Mouse (Mus musculus): Measurements from ENCODE around the gene Htatsf1. TPM values are rescaled to one million over a fixed set of nuclear protein-coding genes. Genes with fewer than 3 reads are reported as not detected.
A peak's percentile ranks its signal among the peaks of the same experiment; 100 is the strongest.

Gene Htatsf1
- 65.1 and 79.3 TPM in 2 replicates for polyA plus RNA-seq (2016; fragmentation: Nextera tagmentation; extraction: Ambion mirVana)

GRCm38 (mm10) chrX:57053174-57053992 lies at the start of gene Htatsf1:
Htatsf1 (plus strand) TSS chrX:57053583.
- H3K9me3 ChIP-seq (replicated peaks): no peaks in the 10 kb centered on the region
- no peaks in the 10 kb centered on the region for H3K27me3 ChIP-seq (ENCODE audit: low read depth, poor library complexity, severe bottlenecking)
- WGBS: 14% methylated on average over 69 of the region's 85 CpGs
- H3K27ac ChIP-seq: peak within 1 kb of the TSS; percentile 93
- peaks cover 21% of the 10 kb centered on the region for H3K36me3 ChIP-seq
- no peaks in the 10 kb centered on the region for H3K4me1 ChIP-seq
- peak; percentile 81 for DNase-seq (ENCODE audit: low spot score)
- peak within 1 kb of the TSS; percentile 58 for H3K4me3 ChIP-seq

DNA sequence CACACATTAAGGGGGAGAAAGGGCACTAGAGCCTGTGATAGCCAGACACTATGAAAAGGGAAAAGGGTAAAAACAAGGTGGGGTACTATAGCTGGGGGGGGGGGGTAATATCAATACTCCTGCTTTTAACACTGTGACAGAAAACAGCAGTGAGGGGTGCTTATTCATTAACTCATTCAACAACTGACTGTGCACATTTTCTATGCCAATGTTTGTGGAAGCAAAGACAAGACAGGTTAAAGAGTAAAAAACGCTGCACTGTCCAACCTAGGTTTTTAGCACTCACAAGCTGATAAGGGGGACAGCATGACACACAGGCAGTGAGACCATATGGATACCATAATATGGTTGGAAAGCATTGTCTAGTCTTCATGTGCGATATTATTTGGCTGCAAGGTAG lies 40.5 kb upstream of the Htatsf1 start:
- 84% methylated on average over 2 of the region's 2 CpGs for WGBS
- no peak overlapping the region for H3K4me3 ChIP-seq
- no peaks in the 10 kb centered on the region for H3K9me3 ChIP-seq (replicated peaks)
- H3K4me1 ChIP-seq: no peaks in the 10 kb centered on the region
- H3K27ac ChIP-seq: no peak overlapping the region
- no peaks in the 10 kb centered on the region for H3K27me3 ChIP-seq (ENCODE audit: low read depth, poor library complexity, severe bottlenecking)
- no peak for DNase-seq (ENCODE audit: low spot score)
- no peaks in the 10 kb centered on the region for H3K36me3 ChIP-seq

DNA sequence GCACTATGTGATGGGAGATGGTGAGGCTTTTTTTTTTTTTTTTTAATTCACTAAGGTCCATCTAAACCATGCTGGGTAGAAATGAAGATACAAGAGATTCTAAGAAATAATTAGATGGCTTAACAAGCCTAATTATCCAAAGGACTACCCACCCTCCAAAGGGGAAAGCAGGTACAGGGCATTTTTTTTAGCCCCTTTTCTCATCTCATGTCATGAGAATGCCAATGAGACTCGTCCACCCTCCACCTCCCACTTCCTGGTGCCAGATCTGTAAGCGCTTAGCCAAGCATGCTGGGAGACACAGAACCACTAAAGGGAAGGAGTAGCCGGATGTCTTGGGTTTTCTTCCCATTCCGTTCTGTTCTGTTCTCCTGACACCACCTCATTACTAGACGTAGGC lies 10.6 kb upstream of the Htatsf1 start, which contains the start of gene Brs3:
TSS of gene Brs3 (plus strand) at position 301 of the 400 bp plus-strand sequence.
- WGBS: 95% methylated on average over 5 of the region's 5 CpGs
- Histone ChIP-seq H3K4me1 (no peaks in the 10 kb centered on the region), H3K27me3 (ENCODE audit: low read depth, poor library complexity, severe bottlenecking) (no peaks in the 10 kb centered on the region), H3K9me3 (replicated peaks) (no peaks in the 10 kb centered on the region), H3K4me3 (no peak within 1 kb of the TSS), H3K36me3 (no peaks in the 10 kb centered on the region), H3K27ac (no peak within 1 kb of the TSS)
- DNase-seq (ENCODE audit: low spot score): no peak

DNA sequence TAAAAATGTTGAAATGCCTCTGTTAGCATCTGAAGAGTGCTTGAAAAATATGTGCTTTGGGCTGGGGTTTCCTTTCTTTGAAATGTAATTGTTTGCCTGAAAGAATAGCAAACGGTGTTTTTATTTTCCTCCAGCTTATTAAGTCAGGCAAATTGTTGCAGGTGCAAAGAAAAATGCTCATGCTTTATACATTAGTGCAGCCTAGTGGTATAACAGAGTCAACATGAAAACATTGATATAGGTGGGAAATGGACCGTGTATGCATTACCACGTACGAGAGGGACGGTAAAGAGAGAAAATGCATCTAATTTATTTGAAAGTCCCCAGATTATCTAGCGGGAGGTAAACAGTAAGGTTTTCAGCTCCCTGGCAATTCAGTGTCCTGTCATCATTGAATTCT lies 9.5 kb upstream of the Htatsf1 start:
- H3K36me3 ChIP-seq: no peaks in the 10 kb centered on the region
- WGBS: 91% methylated on average over 6 of the region's 6 CpGs
- no peaks in the 10 kb centered on the region for H3K4me1 ChIP-seq
- no peaks in the 10 kb centered on the region for H3K27me3 ChIP-seq (ENCODE audit: low read depth, poor library complexity, severe bottlenecking)
- no peak overlapping the region for H3K4me3 ChIP-seq
- H3K9me3 ChIP-seq (replicated peaks): no peaks in the 10 kb centered on the region
- H3K27ac ChIP-seq: no peak overlapping the region
- no peak for DNase-seq (ENCODE audit: low spot score)

DNA sequence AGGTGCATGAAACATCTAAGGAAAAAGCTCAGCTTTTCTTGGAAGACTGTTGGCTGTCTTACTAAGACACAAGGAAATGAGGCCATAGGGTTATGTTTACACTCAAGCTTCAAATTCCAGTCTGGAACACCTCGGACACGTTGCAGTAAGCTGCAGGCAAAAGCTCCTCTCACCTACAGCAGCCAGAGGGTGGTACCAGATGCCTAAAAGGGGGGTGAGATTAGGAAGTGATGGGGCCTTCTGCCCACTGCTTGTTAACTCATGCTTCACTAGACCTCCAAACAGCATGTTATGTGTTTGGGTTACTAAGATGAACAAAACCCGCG lies 572 bp upstream of the Htatsf1 start:
- DNase-seq (ENCODE audit: low spot score): no peak
- peak overlapping the region; percentile 93 for H3K27ac ChIP-seq
- 17% methylated on average over 4 of the region's 4 CpGs for WGBS
- H3K4me1 ChIP-seq: no peaks in the 10 kb centered on the region
- H3K27me3 ChIP-seq (ENCODE audit: low read depth, poor library complexity, severe bottlenecking): no peaks in the 10 kb centered on the region
- H3K36me3 ChIP-seq: peaks cover 16% of the 10 kb centered on the region
- no peaks in the 10 kb centered on the region for H3K9me3 ChIP-seq (replicated peaks)
- H3K4me3 ChIP-seq: peak overlapping the region; percentile 58

- Histone ChIP-seq H3K4me3 (peak overlapping the region; percentile 58), H3K36me3 (peaks cover 26% of the 10 kb centered on the region), H3K27ac (peak overlapping the region; percentile 93), H3K27me3 (ENCODE audit: low read depth, poor library complexity, severe bottlenecking) (no peaks in the 10 kb centered on the region), H3K9me3 (replicated peaks) (no peaks in the 10 kb centered on the region), H3K4me1 (no peaks in the 10 kb centered on the region)
- no peak for DNase-seq (ENCODE audit: low spot score)
- 20% methylated on average over 11 of the region's 11 CpGs for WGBS
Measured at GRCm38 (mm10) chrX:57053993-57054385, 606 bp downstream of the Htatsf1 start.

DNA sequence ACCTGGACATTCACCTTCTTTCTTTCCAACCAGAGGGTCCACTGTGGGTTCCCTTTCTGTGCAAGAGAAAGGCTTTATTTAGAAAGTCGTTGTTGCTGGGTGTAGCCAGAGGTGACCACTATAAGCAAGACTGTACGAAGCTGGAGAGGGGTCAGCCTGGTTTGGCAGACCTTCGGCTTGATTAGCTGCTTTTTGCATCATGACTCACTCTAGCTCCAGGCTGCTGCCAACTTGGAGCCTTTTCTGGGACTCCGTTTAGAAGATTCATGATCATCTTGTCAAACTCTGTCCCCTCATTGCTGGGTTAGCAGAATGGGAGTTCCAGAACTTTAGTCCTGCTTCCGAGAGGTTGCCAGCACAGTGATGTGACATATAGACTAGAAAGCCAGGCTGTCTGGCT lies 28.1 kb downstream of the Htatsf1 start:
- no peak for DNase-seq (ENCODE audit: low spot score)
- Histone ChIP-seq H3K4me1 (no peaks in the 10 kb centered on the region), H3K9me3 (replicated peaks) (no peaks in the 10 kb centered on the region), H3K27me3 (ENCODE audit: low read depth, poor library complexity, severe bottlenecking) (no peaks in the 10 kb centered on the region), H3K36me3 (no peaks in the 10 kb centered on the region), H3K4me3 (no peak overlapping the region), H3K27ac (no peak overlapping the region)
- 82% methylated on average over 5 of the region's 5 CpGs for WGBS

DNA sequence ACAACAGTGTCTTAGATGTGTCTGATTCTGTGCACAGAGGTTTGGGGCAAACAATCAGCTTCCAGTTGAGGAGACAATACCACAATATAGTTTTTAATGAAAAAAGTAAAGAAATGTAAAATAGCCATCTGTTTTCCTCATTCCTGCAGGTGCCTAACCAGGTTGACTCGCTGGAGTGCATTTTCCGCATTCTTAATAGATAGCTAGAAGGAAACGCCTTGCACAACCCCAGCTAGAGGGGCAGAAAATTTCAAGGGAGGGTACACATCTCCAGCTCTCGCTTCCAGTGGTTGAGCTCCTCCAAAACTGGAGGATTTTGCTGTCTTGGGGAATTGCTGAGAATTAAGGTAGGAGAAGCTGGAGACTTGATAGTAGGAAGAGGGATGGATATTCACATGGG lies 34.4 kb downstream of the Htatsf1 start, which contains the start of gene Vgll1:
TSS of gene Vgll1 (plus strand) at position 301 of the 400 bp plus-strand sequence.
- Histone ChIP-seq H3K27me3 (ENCODE audit: low read depth, poor library complexity, severe bottlenecking) (no peaks in the 10 kb centered on the region), H3K4me1 (no peaks in the 10 kb centered on the region), H3K27ac (no peak within 1 kb of the TSS), H3K36me3 (no peaks in the 10 kb centered on the region), H3K4me3 (no peak within 1 kb of the TSS), H3K9me3 (replicated peaks) (no peaks in the 10 kb centered on the region)
- WGBS: 87% methylated on average over 4 of the region's 4 CpGs
- no peak for DNase-seq (ENCODE audit: low spot score)

GRCm38 (mm10) chrX:57103415-57103814 lies 50.0 kb downstream of the Htatsf1 start:
- Histone ChIP-seq H3K4me3 (no peak overlapping the region), H3K27ac (no peak overlapping the region), H3K4me1 (no peaks in the 10 kb centered on the region), H3K36me3 (no peaks in the 10 kb centered on the region), H3K27me3 (ENCODE audit: low read depth, poor library complexity, severe bottlenecking) (no peaks in the 10 kb centered on the region), H3K9me3 (replicated peaks) (no peaks in the 10 kb centered on the region)
- DNase-seq (ENCODE audit: low spot score): no peak
- WGBS: 91% methylated on average over 1 of the region's 1 CpGs

GRCm38 (mm10) chrX:57106956-57107355 lies 53.6 kb downstream of the Htatsf1 start:
- 89% methylated on average over 3 of the region's 3 CpGs for WGBS
- no peak overlapping the region for H3K4me3 ChIP-seq
- no peaks in the 10 kb centered on the region for H3K9me3 ChIP-seq (replicated peaks)
- no peaks in the 10 kb centered on the region for H3K4me1 ChIP-seq
- H3K36me3 ChIP-seq: no peaks in the 10 kb centered on the region
- H3K27ac ChIP-seq: no peak overlapping the region
- no peaks in the 10 kb centered on the region for H3K27me3 ChIP-seq (ENCODE audit: low read depth, poor library complexity, severe bottlenecking)
- DNase-seq (ENCODE audit: low spot score): no peak

Other genes starting within 250 kb of the Htatsf1 start
- gene Map7d3, start 231.3 kb upstream of the Htatsf1 start, polyA plus RNA-seq (2016; fragmentation: Nextera tagmentation; extraction: Ambion mirVana): 1.9 and 2.0 TPM in 2 replicates
- 0.10 TPM in 1 of 2 replicates, not detected in the other for gene Adgrg4, start 183.4 kb upstream of the Htatsf1 start, polyA plus RNA-seq (2016; fragmentation: Nextera tagmentation; extraction: Ambion mirVana)
- gene Brs3, start 10.5 kb upstream of the Htatsf1 start, polyA plus RNA-seq (2016; fragmentation: Nextera tagmentation; extraction: Ambion mirVana): not detected in 2 replicates
- 0.15 and 0.20 TPM in 2 replicates for gene Vgll1, start 34.5 kb downstream of the Htatsf1 start, polyA plus RNA-seq (2016; fragmentation: Nextera tagmentation; extraction: Ambion mirVana)
- gene Cd40lg, start 158.6 kb downstream of the Htatsf1 start, polyA plus RNA-seq (2016; fragmentation: Nextera tagmentation; extraction: Ambion mirVana): not detected in 2 replicates